Mouse (Mus musculus) left cerebral cortex, postnatal 14 days (tissue): ENCODE data around the gene H60b. TPM values are rescaled to one million over a fixed set of nuclear protein-coding genes. Genes with fewer than 3 reads are reported as not detected.
"Not testable (repeated sequence)": the region's sequence is repeated elsewhere in the genome, so short reads cannot be mapped to it uniquely, and the experiment has no call there.

ENCODE experiments used
- DNase-seq, 2 experiments: peaks; one replicate each; pipeline ENCODE4 v3.0.0; 2021 to 2022; ENCODE audit warnings: low spot score in 2 of 2, mixed read lengths in 1 of 2
- intact Hi-C: fragments of 180-260 bp; cut with DNase I; formaldehyde crosslinking; loops from one replicate; pipeline ENCODE4 v1.15.1; 2025
- total RNA-seq, 2 experiments: library from RNA; stranded (reverse); gene quantifications; 2 replicates each; pipeline ENCODE4 v1.2.3; 2021

H60b gene
- total RNA-seq, 2 experiments from 2014 or later = 0.35 to 0.42 TPM

DNA sequence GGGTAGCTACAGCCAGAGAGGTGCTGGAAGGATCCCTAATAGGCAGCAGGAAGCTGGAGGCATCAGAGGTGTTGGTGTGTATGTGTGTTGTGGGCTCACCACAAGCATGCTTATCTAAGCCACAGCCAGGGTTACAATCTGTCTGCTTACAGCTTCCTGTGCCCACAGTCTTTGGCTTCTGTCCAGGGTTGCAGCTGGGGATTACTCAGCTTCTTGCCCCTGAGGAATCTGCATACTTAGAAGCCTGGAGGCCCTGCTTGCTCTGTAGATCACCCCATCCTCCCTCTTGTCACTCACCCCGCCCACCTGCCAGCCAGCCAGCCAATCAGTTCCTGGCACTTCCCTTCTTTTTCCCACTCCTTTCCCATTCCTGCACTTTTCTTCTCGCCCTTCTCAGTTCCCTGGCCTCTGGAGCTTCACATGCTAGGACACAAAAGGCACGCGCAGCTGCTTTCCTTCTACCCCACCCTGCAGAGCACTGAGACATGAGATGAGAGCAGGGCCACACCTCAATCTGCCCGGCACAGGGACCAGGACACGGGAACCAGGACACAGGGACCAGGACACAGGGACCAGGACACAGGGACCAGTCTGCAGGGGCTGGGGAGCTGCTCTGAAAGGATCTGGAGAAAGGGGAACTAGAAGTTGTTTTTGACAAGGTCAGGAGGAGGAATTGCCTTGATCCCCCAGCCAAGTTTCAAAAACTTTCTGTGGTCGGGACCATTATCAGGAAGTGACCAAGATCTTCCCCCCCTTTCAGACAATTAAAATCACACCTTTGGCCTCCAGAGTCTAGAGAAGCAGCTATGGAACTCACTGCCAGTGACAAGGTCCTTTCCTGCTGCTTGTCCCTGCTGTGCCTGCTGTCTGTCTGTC lies 65.3 kb downstream of the H60b start:
- intact Hi-C loops = not testable (repeated sequence)

DNA sequence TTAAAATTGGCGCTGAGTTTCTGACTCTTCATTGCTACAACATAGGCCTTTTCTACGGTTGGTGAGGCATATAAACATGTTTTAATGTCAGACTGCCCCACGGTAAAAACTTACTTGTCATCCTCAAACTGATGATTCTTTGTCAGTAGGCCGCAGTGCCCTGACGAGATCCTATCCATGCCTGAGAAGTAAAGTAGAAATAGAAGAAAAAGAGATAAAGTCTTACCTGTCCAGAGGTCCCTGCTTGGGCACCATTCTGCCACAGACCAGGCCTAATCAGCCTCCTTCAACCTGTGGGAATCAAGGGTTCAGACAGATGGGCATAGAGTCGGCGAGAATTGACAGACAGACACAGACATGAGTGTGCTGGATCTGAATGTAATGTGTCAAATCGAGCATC lies 106.7 kb downstream of the H60b start:
- no peak for DNase-seq
- intact Hi-C loops = no loop called here

More for the DNA sequence above, 65.3 kb downstream of the H60b start:
- DNase-seq = peak in 1 of 2 experiments; percentile 13

DNA sequence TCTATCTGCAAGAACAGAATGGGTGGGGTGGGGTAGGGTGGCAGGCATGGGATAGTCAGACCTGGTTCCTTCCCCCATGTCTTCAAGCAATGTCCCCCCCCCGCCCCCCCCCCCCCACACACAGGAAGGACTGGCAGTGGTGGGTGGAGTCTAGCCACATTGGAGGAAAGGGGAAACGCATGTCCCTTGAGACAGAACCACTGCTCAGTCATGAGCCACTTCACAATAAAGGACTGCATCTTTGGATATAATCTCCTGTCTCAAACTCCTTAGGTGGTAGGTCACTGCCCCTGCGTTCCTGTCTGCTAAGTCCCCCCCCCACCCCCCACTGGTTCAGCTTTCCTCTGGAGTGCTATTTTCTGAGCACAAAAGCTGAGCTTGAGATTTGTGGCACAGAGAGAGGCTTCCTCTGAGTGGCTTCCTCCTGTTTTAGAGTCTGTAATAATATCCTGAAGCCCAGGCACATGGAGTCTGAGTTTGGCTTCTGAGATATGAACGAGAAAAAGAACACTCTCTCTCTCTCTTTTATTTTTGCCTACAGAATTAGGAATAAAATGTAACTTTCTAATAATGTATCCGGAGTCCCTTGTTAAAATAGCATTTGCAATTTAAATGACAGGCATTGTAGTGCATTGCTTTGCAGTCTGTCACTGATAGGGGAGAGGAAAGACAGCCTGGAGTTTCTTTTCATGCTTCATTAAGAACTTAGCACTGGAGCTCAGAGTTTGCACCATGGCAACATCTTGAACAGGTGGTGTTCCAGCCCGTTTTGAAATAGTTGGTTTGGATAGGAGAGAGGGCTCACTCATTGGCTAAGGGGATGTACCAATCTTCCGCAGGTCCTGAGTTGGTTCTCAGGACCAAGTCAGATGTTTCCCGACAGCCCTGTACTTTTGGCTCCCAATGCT lies 112.7 kb downstream of the H60b start:
- intact Hi-C loops, DNase-seq: not testable (repeated sequence)

GRCm38 (mm10) chr10:22272914-22273683 lies 114.7 kb downstream of the H60b start:
- DNase-seq = not testable (repeated sequence)

DNA sequence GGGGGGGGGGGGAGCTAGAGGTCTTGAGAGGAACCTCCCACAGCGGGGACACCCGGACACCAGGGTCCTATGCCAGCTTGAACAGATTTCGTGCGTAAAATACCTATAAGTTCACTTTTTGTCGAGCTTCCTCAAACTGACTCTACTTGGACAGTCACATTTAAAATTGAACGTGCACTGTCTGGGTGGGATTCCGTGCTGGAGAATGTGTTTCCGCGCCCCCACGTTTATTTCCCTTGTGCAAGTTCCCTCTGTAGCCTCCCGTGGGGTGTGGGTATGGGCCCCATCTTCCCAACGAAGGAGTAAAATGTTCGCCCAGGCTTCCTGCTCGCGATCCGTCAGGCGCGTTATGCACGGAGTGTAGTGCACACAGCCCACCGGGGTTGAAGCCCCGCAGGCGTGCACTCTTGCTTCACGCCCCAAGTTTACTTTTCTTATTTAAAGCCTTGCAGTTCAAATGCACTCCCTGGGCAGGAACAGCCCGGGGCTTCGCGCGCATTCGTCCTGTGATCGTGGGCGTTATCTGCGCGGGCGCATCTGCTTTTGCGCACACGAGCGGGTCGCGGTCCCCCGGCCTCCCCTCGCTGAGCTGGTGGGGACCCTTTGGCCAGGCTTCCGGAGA lies 115.4 kb downstream of the H60b start:
- DNase-seq = no peak
- intact Hi-C loops = no loop called here

More at GRCm38 (mm10) chr10:22272914-22273683, 114.7 kb downstream of the H60b start:
- intact Hi-C loops = not testable (repeated sequence)

DNA sequence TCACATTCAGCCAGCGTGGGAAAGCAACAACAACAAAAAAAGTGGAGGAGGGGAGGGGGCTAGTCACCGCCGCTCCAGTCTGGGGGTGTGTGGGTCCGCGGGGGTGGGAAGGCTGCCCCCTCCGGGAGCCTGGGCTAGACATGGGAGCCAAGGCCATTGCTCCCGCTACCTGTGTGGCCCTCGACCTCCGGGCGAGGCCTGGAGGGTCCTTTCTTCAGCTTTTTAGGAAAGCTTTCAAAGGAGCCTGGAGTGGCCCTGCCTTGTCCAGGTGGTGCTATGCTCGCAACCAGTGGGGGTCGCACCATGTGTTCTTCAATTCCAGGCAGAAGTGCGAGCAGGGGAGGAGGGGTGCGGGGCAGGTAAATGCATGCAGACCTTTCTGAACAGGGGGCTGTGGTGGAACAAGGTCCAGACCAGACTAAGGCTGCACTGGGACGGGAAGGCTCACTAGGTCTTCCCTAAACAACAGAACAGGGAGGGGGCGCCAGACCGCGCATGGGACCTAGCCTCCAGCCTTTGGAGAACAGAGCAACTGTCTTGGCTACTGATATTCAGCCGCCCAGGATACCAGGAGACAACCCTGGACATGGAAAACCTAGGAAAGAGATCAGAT lies 116.2 kb downstream of the H60b start:
- intact Hi-C loops = no loop called here
- DNase-seq = no peak

DNA sequence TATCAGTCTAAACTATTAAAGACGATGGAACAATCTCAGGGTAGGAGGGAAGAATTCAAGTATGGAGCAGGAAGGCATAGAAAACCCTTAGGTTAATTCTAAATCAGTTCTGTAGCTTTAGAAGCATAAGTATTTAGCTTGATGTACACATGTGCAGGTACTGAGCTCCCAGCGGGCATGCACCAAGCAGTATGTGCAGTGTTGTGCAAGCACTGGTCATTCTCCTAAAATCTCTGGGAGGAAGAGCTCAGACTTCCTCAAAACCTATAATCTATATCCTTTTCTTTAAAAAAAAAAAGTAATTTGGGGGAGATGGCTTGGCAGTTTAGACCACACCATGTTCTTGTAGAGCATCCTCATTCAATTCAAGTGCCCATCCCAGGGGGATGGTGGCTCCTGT lies 120.1 kb downstream of the H60b start:
- DNase-seq, intact Hi-C loops: not testable (repeated sequence)

DNA sequence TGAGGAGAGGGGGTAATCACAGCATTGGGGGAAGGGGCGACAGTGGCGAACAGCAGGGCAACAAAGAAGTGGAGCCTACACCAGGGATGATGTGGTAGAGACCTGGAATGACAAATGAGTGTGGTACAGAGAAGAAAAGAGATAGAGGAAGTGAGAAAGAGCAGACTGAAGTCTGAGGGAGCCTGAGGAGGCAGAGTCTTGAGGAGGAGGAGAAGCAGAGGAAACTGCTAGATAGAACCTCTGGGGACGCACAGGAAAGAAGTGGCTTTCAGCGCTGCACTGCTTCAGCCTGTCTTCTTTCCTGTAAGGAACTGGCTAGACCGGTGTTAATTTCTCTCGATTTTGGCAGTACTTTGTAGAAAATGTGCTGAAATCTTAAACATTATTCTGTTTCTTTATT lies 124.4 kb downstream of the H60b start:
- DNase-seq = no peak

DNA sequence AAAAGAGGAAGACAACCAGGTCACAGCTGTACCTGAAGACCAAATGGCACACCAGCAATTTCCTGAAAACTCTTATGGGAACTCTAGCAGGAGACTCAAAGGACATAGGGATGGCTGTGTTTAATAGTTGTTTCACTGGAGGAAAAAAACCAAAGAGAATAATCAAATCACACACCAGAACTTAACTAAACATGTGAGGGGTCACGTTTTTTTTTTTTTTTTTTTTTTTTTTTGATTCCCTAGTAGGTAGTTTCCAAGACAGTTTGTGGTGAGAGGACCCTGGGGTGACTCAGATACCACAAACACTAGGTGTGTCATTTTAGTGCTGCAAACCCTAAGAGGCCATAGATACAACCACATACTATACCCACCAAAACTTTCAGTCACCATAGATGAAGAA lies 137.3 kb downstream of the H60b start:
- intact Hi-C loops = no loop called here

More for the DNA sequence above, 124.4 kb downstream of the H60b start:
- intact Hi-C loops = no loop called here

GRCm38 (mm10) chr10:22297033-22297762 lies 138.8 kb downstream of the H60b start:
- no peak for DNase-seq
- intact Hi-C loops = no loop called here

More for the DNA sequence above, 137.3 kb downstream of the H60b start:
- DNase-seq = no peak

GRCm38 (mm10) chr10:22297766-22298461 lies 139.5 kb downstream of the H60b start:
- no peak for DNase-seq
- intact Hi-C loops = no loop called here

DNA sequence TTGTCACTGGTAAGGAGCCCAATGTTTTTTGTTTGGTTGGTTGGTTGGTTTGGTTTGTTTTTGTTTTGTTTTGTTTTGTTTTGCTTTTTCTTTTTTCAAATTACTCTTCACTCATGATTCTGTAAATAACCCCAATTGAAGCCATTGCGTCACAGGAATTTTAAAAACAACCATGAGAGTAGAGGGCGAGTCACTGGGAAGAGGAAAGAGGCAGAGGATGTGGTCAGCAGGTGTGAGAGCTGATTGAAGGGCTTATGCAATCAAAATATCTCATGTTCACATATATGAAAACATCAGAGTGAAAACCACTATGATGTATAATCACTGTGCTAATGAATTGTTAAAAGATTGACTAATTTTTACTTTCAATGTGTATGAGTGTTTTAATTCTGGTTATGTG lies 140.9 kb downstream of the H60b start:
- intact Hi-C loops = no loop called here
- no peak for DNase-seq

DNA sequence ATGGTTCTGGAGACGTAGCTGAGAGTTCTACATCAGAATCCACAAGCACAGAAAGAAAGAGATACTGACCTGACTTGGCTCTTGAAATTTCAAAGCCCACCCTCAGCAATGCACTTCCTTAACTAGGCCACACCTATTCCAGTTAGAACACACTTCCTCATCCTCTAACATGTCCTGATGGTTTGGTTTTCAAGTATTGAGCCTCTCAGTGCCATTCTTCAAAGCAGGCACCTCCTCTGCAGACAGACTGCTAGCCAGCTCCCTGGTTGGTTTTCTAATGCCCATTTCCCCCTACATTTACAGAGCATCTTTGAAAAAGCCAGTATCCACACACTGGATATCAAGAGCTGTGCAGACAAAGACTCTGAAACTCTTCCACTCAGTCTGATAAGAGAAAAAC lies 143.3 kb downstream of the H60b start:
- intact Hi-C loops = no loop called here
- DNase-seq = no peak

- DNase-seq = no peak
- intact Hi-C loops = no loop called here
Observed at GRCm38 (mm10) chr10:22302344-22303057, 144.1 kb downstream of the H60b start.

DNA sequence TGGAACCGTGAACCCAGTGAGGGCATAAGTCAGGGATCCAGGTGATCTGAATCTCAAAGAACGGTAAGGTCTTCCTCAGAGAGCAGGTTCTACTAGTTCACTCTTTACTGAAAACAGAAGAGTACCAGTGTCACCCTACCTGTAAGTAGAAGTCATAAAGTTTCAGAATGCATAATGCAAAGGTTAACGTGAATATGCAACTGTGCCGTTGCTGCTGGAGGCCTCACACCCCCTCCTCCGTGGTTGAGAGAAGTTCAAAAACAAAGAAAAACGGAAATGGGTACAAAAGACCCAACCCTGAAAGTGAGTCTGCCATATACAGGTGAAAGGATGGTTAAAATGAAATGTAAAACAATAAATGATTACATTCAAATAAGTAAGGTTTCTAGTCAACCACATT lies 145.3 kb downstream of the H60b start:
- intact Hi-C loops = no loop called here
- no peak for DNase-seq

- no peak for DNase-seq
- intact Hi-C loops = no loop called here
Observed at GRCm38 (mm10) chr10:22305801-22306200, 147.4 kb downstream of the H60b start.

DNA sequence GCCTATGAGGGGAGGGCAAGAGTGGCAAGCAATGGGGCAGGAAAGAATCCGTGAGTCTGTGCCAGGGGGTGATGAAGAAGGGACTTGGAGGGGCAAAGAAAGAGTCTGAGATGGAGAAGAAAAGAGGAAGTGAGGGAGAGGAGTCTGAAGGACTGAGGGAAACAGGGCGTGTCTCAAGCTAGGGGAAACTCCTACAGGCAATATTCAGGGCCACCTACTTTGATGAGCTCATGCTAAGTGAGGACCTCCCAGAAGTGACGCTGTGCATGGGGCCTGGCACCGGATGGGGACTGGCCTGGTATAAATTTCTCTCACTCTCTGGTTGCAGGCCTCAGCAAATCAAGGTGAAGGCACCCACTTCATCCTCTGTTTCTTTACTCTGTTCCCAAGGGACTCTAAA lies 148.1 kb downstream of the H60b start:
- no peak for DNase-seq
- intact Hi-C loops = no loop called here
